Comparison of ENCODE assay signal across 8 mouse cellular contexts in genomic region chr17:74316309-74316863, GRCm38 (mm10). TPM values are rescaled to one million over a fixed set of nuclear protein-coding genes. Genes with fewer than 3 reads are reported as not detected.
DNase-seq lines count a peak whose midpoint lies in the region; ATAC-seq and TF ChIP-seq lines count a peak whose summit lies in the region.

No protein-coding gene starts in this region.

- no peaks in the 10 kb centered on the region for H3K9me3 ChIP-seq in CH12.LX (replicated peaks; ENCODE audit: low read length)
- H3K9me3 ChIP-seq in forebrain, embryonic 11.5 days (ENCODE audit: control insufficient read depth, low read length): no peaks in the 10 kb centered on the region
- H3K9me3 ChIP-seq in heart, embryonic 16.5 days (replicated peaks; ENCODE audit: control insufficient read depth, low read length): no peaks in the 10 kb centered on the region
- H3K9me3 ChIP-seq in liver, embryonic 14.5 days (ENCODE audit: control insufficient read depth, low read length): no peaks in the 10 kb centered on the region
- no peaks in the 10 kb centered on the region for H3K9me3 ChIP-seq in stomach, embryonic 15.5 days

- peak overlapping the region; percentile 52 for H3K4me2 ChIP-seq in CH12.LX (ENCODE audit: insufficient read depth, low read depth, poor library complexity, severe bottlenecking)
- H3K4me2 ChIP-seq in forebrain, embryonic 11.5 days (ENCODE audit: low read depth, low read length, severe bottlenecking): peak overlapping the region; percentile 73
- H3K4me2 ChIP-seq in heart, embryonic 16.5 days (ENCODE audit: low read depth, low read length): peak overlapping the region; percentile 85
- H3K4me2 ChIP-seq in liver, embryonic 14.5 days (ENCODE audit: low read depth): peak overlapping the region; percentile 90
- peak overlapping the region; percentile 76 for H3K4me2 ChIP-seq in stomach, embryonic 15.5 days

- dilution Hi-C loops in CH12.LX (cut with MboI; ENCODE audit: extremely low pct_ligation_motif_present, extremely low pct_unique_long_range_greater_than_20kb, low sequenced_read_pairs): no loop called here

- peak; percentile 97 for TF ChIP-seq POLR2A in CH12.LX (IDR thresholded peaks at IDR 0.05; ENCODE audit: low read depth, low read length)

- no peak; the same call in 1 of the 2 replicates for TF ChIP-seq RAD21 in CH12.LX (IDR thresholded peaks at IDR 0.05; ENCODE audit: low read depth, low read length)

- H3K4me3 ChIP-seq in CH12.LX (replicated peaks in 1 of 3; ENCODE audit: low read depth in 2 of 3, low read length in 2 of 3, poor library complexity in 1 of 3): peak overlapping the region; percentile 77 to 88 (median 88)
- H3K4me3 ChIP-seq in forebrain, embryonic 11.5 days (ENCODE audit: low read depth, low read length): peak overlapping the region; percentile 59
- peak overlapping the region; percentile 98 for H3K4me3 ChIP-seq in heart, embryonic 16.5 days (ENCODE audit: low read length)
- peak overlapping the region; percentile 70 to 87 for H3K4me3 ChIP-seq in liver, embryonic 14.5 days (ENCODE audit: insufficient read depth in 1 of 2, low read depth in 2 of 2, low read length in 2 of 2)
- H3K4me3 ChIP-seq in stomach, embryonic 15.5 days (replicated peaks): peak overlapping the region; percentile 88

- no peak for TF ChIP-seq EP300 in CH12.LX (IDR thresholded peaks at IDR 0.05; ENCODE audit: low read length)
- TF ChIP-seq EP300 in liver, embryonic 14.5 days (IDR thresholded peaks at IDR 0.05; ENCODE audit: low read depth): no peak

- in situ Hi-C loops in CH12.LX (cut with MboI; ENCODE audit: low pct_ligation_motif_present, low pct_unique_long_range_greater_than_20kb, low sequenced_read_pairs): loop anchor here (25.0 kb wide), 1 partner anchor 304 kb away; no protein-coding TSS in a partner anchor

- H3K27ac ChIP-seq in CH12.LX (ENCODE audit: insufficient read depth, low read depth): peak overlapping the region; percentile 50; the same call in 1 of the 2 replicates
- peak overlapping the region; percentile 91 for H3K27ac ChIP-seq in forebrain, embryonic 11.5 days (ENCODE audit: low read depth, low read length)
- peak overlapping the region; percentile 96 for H3K27ac ChIP-seq in heart, embryonic 16.5 days (ENCODE audit: low read length)
- H3K27ac ChIP-seq in liver, embryonic 14.5 days: peak overlapping the region; percentile 90
- H3K27ac ChIP-seq in stomach, embryonic 15.5 days: peak overlapping the region; percentile 93

- peak overlapping the region; percentile 97 for H3K9ac ChIP-seq in CH12.LX (ENCODE audit: insufficient read depth, low read depth)
- H3K9ac ChIP-seq in forebrain, embryonic 11.5 days (ENCODE audit: low read length): peak overlapping the region; percentile 84
- H3K9ac ChIP-seq in heart, embryonic 16.5 days (ENCODE audit: low read length): peak overlapping the region; percentile 91
- peak overlapping the region; percentile 90 for H3K9ac ChIP-seq in liver, embryonic 14.5 days (replicated peaks)
- H3K9ac ChIP-seq in stomach, embryonic 15.5 days: peak overlapping the region; percentile 77

- peaks cover 6 to 30% of the 10 kb centered on the region in 2 experiments for H3K36me3 ChIP-seq in CH12.LX (replicated peaks in 1 of 2; ENCODE audit: control insufficient read depth in 1 of 2, insufficient read depth in 1 of 2, low read length in 1 of 2)
- no peaks in the 10 kb centered on the region for H3K36me3 ChIP-seq in forebrain, embryonic 11.5 days (ENCODE audit: control insufficient read depth, insufficient read depth, low read length)
- peaks cover 5% of the 10 kb centered on the region for H3K36me3 ChIP-seq in heart, embryonic 16.5 days (ENCODE audit: control insufficient read depth, insufficient read depth)
- peaks cover 4% of the 10 kb centered on the region for H3K36me3 ChIP-seq in liver, embryonic 14.5 days (replicated peaks; ENCODE audit: control insufficient read depth, insufficient read depth, low read depth)
- no peaks in the 10 kb centered on the region for H3K36me3 ChIP-seq in stomach, embryonic 15.5 days

- peaks cover 2 to 22% of the 10 kb centered on the region in 2 experiments; a peak in 3 of 4 replicates for H3K4me1 ChIP-seq in CH12.LX (ENCODE audit: control insufficient read depth in 1 of 2, insufficient read depth in 2 of 2)
- H3K4me1 ChIP-seq in forebrain, embryonic 11.5 days (replicated peaks; ENCODE audit: control insufficient read depth, insufficient read depth, low read length): peaks cover 2% of the 10 kb centered on the region; the same call in 1 of the 2 replicates
- H3K4me1 ChIP-seq in heart, embryonic 16.5 days (ENCODE audit: control insufficient read depth, insufficient read depth, low read length): peaks cover 12% of the 10 kb centered on the region
- peaks cover 8% of the 10 kb centered on the region in 2 experiments for H3K4me1 ChIP-seq in liver, embryonic 14.5 days (replicated peaks; ENCODE audit: control insufficient read depth in 2 of 2, insufficient read depth in 2 of 2, low read length in 1 of 2)
- 0 out of 2 replicates have a peak, but pooled peaks cover 5% of the 10 kb centered on the region for H3K4me1 ChIP-seq in stomach, embryonic 15.5 days

- H3K79me2 ChIP-seq in CH12.LX (replicated peaks; ENCODE audit: control insufficient read depth, extremely low read depth, insufficient read depth, poor library complexity, severe bottlenecking): no peaks in the 10 kb centered on the region; the same call in 1 of the 2 replicates

- no peaks in the 10 kb centered on the region for H3K27me3 ChIP-seq in CH12.LX (replicated peaks)
- H3K27me3 ChIP-seq in forebrain, embryonic 11.5 days (ENCODE audit: control insufficient read depth, insufficient read depth, low read length): no peaks in the 10 kb centered on the region
- no peaks in the 10 kb centered on the region for H3K27me3 ChIP-seq in heart, embryonic 16.5 days (ENCODE audit: control insufficient read depth, insufficient read depth, low read length)
- H3K27me3 ChIP-seq in liver, embryonic 14.5 days (ENCODE audit: control insufficient read depth, insufficient read depth, low read length): no peaks in the 10 kb centered on the region
- no peaks in the 10 kb centered on the region for H3K27me3 ChIP-seq in stomach, embryonic 15.5 days (replicated peaks)

- ATAC-seq in forebrain, embryonic 11.5 days (replicated peaks; ENCODE audit: low FRiP score): peak; percentile 97
- peak; percentile 92 for ATAC-seq in heart, embryonic 16.5 days (replicated peaks; ENCODE audit: extremely low read depth, insufficient read depth, low FRiP score)
- peak; percentile 96 for ATAC-seq in liver, embryonic 14.5 days (ENCODE audit: insufficient read depth)
- peak; percentile 93 for ATAC-seq in stomach, embryonic 15.5 days (ENCODE audit: insufficient read depth, low FRiP score, low read depth)

- peak; percentile 85 for DNase-seq in CH12.LX (ENCODE audit: extremely low read depth)
- peak; percentile 75 for DNase-seq in c-Kit-positive CD71-positive TER-119-negative erythroid progenitor cells, embryonic 14.5 days (ENCODE audit: low read depth)
- DNase-seq in forebrain, embryonic 11.5 days (ENCODE audit: low spot score): peak; percentile 93
- peak; percentile 81 to 93 for DNase-seq in kidney, postnatal 25 days
- DNase-seq in liver, embryonic 14.5 days (ENCODE audit: low read depth in 3 of 3, low spot score in 3 of 3): peak; percentile 74 to 77 (median 75)
- DNase-seq in neural tube, embryonic 10.5 days (ENCODE audit: extremely low spot score, low spot score): peak; percentile 91

- no peak; a peak in 1 of 4 replicates for TF ChIP-seq CTCF in CH12.LX (conservative IDR thresholded peaks at IDR 0.05 in 1 of 2, IDR thresholded peaks at IDR 0.05 in 1 of 2; ENCODE audit: low read depth in 2 of 2, low read length in 2 of 2)
- TF ChIP-seq CTCF in liver, embryonic 14.5 days (IDR thresholded peaks at IDR 0.05; ENCODE audit: low read depth): peak; percentile 49

- WGBS in forebrain, embryonic 11.5 days: under 1% methylated on average over 48 of the region's 48 CpGs
- 1% methylated on average over 48 of the region's 48 CpGs for WGBS in heart, embryonic 16.5 days
- WGBS in liver, embryonic 14.5 days (ENCODE audit: insufficient replicate concordance): under 1% methylated on average over 48 of the region's 48 CpGs
- WGBS in stomach, embryonic 15.5 days: under 1% methylated on average over 48 of the region's 48 CpGs

TF ChIP-seq in CH12.LX, 34 proteins besides CTCF, POLR2A, EP300 and RAD21 (continues in another document):
- TF ChIP-seq SMC3 (IDR thresholded peaks at IDR 0.05; ENCODE audit: low read depth, low read length) (no peak), ZC3H11A (IDR thresholded peaks at IDR 0.05; ENCODE audit: low read depth, low read length) (no peak), SIN3A (IDR thresholded peaks at IDR 0.05; ENCODE audit: low read length) (peak; percentile 84)

RNA-seq across cellular contexts. Expression of gene Dpy30, which starts 7.4 kb away (rescaled TPM):
- total RNA-seq in CH12.LX (2012; rRNA removed): 66.7 and 87.4 TPM in 2 replicates
- total RNA-seq in CH12.LX (2014; rRNA removed): 156 and 170 TPM in 2 replicates
- polyA plus RNA-seq in CH12.LX (2012; ENCODE audit: insufficient read length, low read depth): 184 and 244 TPM in 2 replicates
- 244 and 285 TPM in 2 replicates for polyA plus RNA-seq in forebrain, embryonic 11.5 days (2014; fragmentation: Nextera tagmentation; extraction: Ambion mirVana)
- polyA plus RNA-seq in heart, embryonic 16.5 days (2015; fragmentation: Nextera tagmentation; extraction: Ambion mirVana): 184 and 188 TPM in 2 replicates
- polyA plus RNA-seq in liver, embryonic 14.5 days (2012; rRNA removed): 71.4 and 104 TPM in 2 replicates
- polyA plus RNA-seq in liver, embryonic 14.5 days (2014; fragmentation: Nextera tagmentation; extraction: Ambion mirVana): 145 and 149 TPM in 2 replicates
- 224 and 239 TPM in 2 replicates for polyA plus RNA-seq in stomach, embryonic 15.5 days (2015; fragmentation: Nextera tagmentation; extraction: Ambion mirVana)

RNA-seq across cellular contexts. Expression of gene Memo1, which starts 21.1 kb away (rescaled TPM):
- total RNA-seq in CH12.LX (2012; rRNA removed): 47.7 and 64.8 TPM in 2 replicates
- total RNA-seq in CH12.LX (2014; rRNA removed): 133 and 160 TPM in 2 replicates
- polyA plus RNA-seq in CH12.LX (2012; ENCODE audit: insufficient read length, low read depth): 76.4 and 83.7 TPM in 2 replicates
- 77.9 and 83.7 TPM in 2 replicates for polyA plus RNA-seq in forebrain, embryonic 11.5 days (2014; fragmentation: Nextera tagmentation; extraction: Ambion mirVana)
- 71.4 and 72.2 TPM in 2 replicates for polyA plus RNA-seq in heart, embryonic 16.5 days (2015; fragmentation: Nextera tagmentation; extraction: Ambion mirVana)
- 24.4 and 38.8 TPM in 2 replicates for polyA plus RNA-seq in liver, embryonic 14.5 days (2012; rRNA removed)
- 111 and 116 TPM in 2 replicates for polyA plus RNA-seq in liver, embryonic 14.5 days (2014; fragmentation: Nextera tagmentation; extraction: Ambion mirVana)
- polyA plus RNA-seq in stomach, embryonic 15.5 days (2015; fragmentation: Nextera tagmentation; extraction: Ambion mirVana): 83.1 and 84.7 TPM in 2 replicates

RNA-seq across cellular contexts. Expression of gene Spast, which starts 22.4 kb away (rescaled TPM):
- total RNA-seq in CH12.LX (2012; rRNA removed) (15.0 and 17.3 TPM in 2 replicates), CH12.LX (2014; rRNA removed) (26.8 and 30.8 TPM in 2 replicates)
- polyA plus RNA-seq in CH12.LX (2012; ENCODE audit: insufficient read length, low read depth): 19.5 and 21.7 TPM in 2 replicates
- polyA plus RNA-seq in forebrain, embryonic 11.5 days (2014; fragmentation: Nextera tagmentation; extraction: Ambion mirVana): 41.1 and 45.1 TPM in 2 replicates
- 9.1 and 9.4 TPM in 2 replicates for polyA plus RNA-seq in heart, embryonic 16.5 days (2015; fragmentation: Nextera tagmentation; extraction: Ambion mirVana)
- polyA plus RNA-seq in liver, embryonic 14.5 days (2012; rRNA removed): 2.5 and 4.1 TPM in 2 replicates
- polyA plus RNA-seq in liver, embryonic 14.5 days (2014; fragmentation: Nextera tagmentation; extraction: Ambion mirVana): 5.4 and 6.8 TPM in 2 replicates
- polyA plus RNA-seq in stomach, embryonic 15.5 days (2015; fragmentation: Nextera tagmentation; extraction: Ambion mirVana): 15.9 and 16.9 TPM in 2 replicates

Comparison
In these comparisons a context has a peak if more than half of its experiments do, and no peak if none do; other contexts are left out.
1. Peak in every context shown above with its lines: DNase-seq, ATAC-seq, H3K4me3 ChIP-seq and H3K27ac ChIP-seq.